Comparison of ENCODE assay signal across 15 mouse cellular contexts in the genomic region with DNA sequence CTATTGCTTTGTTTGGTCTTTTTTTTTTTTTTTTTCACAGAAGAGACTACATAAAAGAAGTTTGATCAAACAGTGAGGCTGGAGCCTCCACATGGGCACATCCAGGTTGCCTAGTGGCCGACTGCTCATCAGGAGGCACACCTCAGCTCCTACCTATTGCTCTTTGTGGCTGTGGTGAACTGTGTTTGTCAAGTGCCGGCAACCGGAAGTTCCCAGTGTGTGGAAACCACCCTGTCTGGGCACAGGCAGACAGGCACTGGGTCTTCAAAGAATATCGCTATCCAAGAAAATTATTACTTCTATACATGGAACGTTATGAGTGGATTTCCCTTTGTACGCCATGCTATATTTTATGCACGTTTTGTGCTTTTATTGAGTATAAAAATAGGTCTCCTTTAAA. TPM values are rescaled to one million over a fixed set of nuclear protein-coding genes. Genes with fewer than 3 reads are reported as not detected.
DNase-seq lines count a peak whose midpoint lies in the region; ATAC-seq and TF ChIP-seq lines count a peak whose summit lies in the region.
"Had no signal": no experiment of that assay in that cellular context is flagged by ENCODE, and none has a peak within 500 bp of the region (broad histone marks: within the 10 kb centered on the region; RNA-seq: fewer than 3 reads in every experiment).

No protein-coding gene starts in this region.

- no peak for ATAC-seq in embryonic facial prominence, embryonic 15.5 days (ENCODE audit: insufficient number of reproducible peaks, low FRiP score, low TSS enrichment, low read depth)
- no peak for ATAC-seq in hindbrain, embryonic 13.5 days (ENCODE audit: low FRiP score)
- ATAC-seq in midbrain, embryonic 12.5 days (ENCODE audit: low FRiP score, low read depth) = no peak
- no peak for ATAC-seq in erythroblast, adult 5-6 weeks (replicated peaks; ENCODE audit: low FRiP score, poor library complexity, severe bottlenecking)
- ATAC-seq: liver, embryonic 12.5 days; Patski had no signal

- TF ChIP-seq CTCF in brain, embryonic 14.5 days (IDR thresholded peaks at IDR 0.05; ENCODE audit: borderline replicate concordance, extremely low read depth, insufficient read depth, insufficient read length) = no peak

- peaks cover 22% of the 10 kb centered on the region for H3K4me1 ChIP-seq in embryonic facial prominence, embryonic 15.5 days
- peaks cover 41% of the 10 kb centered on the region for H3K4me1 ChIP-seq in hindbrain, embryonic 13.5 days (replicated peaks)
- H3K4me1 ChIP-seq in midbrain, embryonic 12.5 days = peaks cover 19% of the 10 kb centered on the region
- H3K4me1 ChIP-seq: liver, embryonic 12.5 days had no signal

- peak overlapping the region; percentile 79 for H3K4me2 ChIP-seq in embryonic facial prominence, embryonic 15.5 days (replicated peaks)
- H3K4me2 ChIP-seq in hindbrain, embryonic 13.5 days = peak overlapping the region; percentile 84
- peak overlapping the region; percentile 74 for H3K4me2 ChIP-seq in midbrain, embryonic 12.5 days (replicated peaks)
- H3K4me2 ChIP-seq: liver, embryonic 12.5 days had no signal

- no peaks in the 10 kb centered on the region for H3K36me3 ChIP-seq in embryonic facial prominence, embryonic 15.5 days
- H3K36me3 ChIP-seq in hindbrain, embryonic 13.5 days = peaks cover 16% of the 10 kb centered on the region
- H3K36me3 ChIP-seq in midbrain, embryonic 12.5 days = peaks cover 35% of the 10 kb centered on the region
- H3K36me3 ChIP-seq: liver, embryonic 12.5 days had no signal

- no peak for TF ChIP-seq POLR2A in brain, embryonic 14.5 days (IDR thresholded peaks at IDR 0.05; ENCODE audit: borderline replicate concordance, extremely low read depth, insufficient read depth, insufficient read length, poor library complexity, severe bottlenecking)

- H3K4me3 ChIP-seq in embryonic facial prominence, embryonic 15.5 days (replicated peaks) = no peak overlapping the region; the same call in 1 of the 2 replicates
- H3K4me3 ChIP-seq in hindbrain, embryonic 13.5 days = peak overlapping the region; percentile 100
- H3K4me3 ChIP-seq in midbrain, embryonic 12.5 days = peak overlapping the region; percentile 100
- H3K4me3 ChIP-seq: liver, embryonic 12.5 days had no signal

- peak; percentile 52 for DNase-seq in brain, embryonic 14.5 days (ENCODE audit: low read depth)
- DNase-seq in right cerebral cortex, postnatal 10 days (ENCODE audit: low spot score in 2 of 2) = no peak
- no peak for DNase-seq in spleen, postnatal 4 days (ENCODE audit: low spot score in 2 of 2)
- DNase-seq in lung, postnatal 10 days = no peak
- DNase-seq: adrenal gland, postnatal 10 days; cerebellum, adult 11 months; kidney, adult 2 months; thymus, postnatal 36 days had no signal

- H3K9me3 ChIP-seq in embryonic facial prominence, embryonic 15.5 days (replicated peaks) = no peaks in the 10 kb centered on the region
- no peaks in the 10 kb centered on the region for H3K9me3 ChIP-seq in hindbrain, embryonic 13.5 days
- H3K9me3 ChIP-seq in midbrain, embryonic 12.5 days = no peaks in the 10 kb centered on the region
- H3K9me3 ChIP-seq: liver, embryonic 12.5 days had no signal

- WGBS in embryonic facial prominence, embryonic 15.5 days = 42% methylated on average over 7 of the region's 7 CpGs
- 41% methylated on average over 7 of the region's 7 CpGs for WGBS in hindbrain, embryonic 13.5 days
- 58% methylated on average over 7 of the region's 7 CpGs for WGBS in midbrain, embryonic 12.5 days

- H3K27ac ChIP-seq in embryonic facial prominence, embryonic 15.5 days (replicated peaks) = no peak overlapping the region
- H3K27ac ChIP-seq in hindbrain, embryonic 13.5 days = peak overlapping the region; percentile 84
- H3K27ac ChIP-seq in midbrain, embryonic 12.5 days (replicated peaks) = peak overlapping the region; percentile 95; the same call in 1 of the 2 replicates
- H3K27ac ChIP-seq: liver, embryonic 12.5 days had no signal

- H3K9ac ChIP-seq in embryonic facial prominence, embryonic 15.5 days = no peak overlapping the region
- H3K9ac ChIP-seq in hindbrain, embryonic 13.5 days = peak overlapping the region; percentile 100
- H3K9ac ChIP-seq in midbrain, embryonic 12.5 days (replicated peaks) = peak overlapping the region; percentile 100
- H3K9ac ChIP-seq: liver, embryonic 12.5 days had no signal

- H3K27me3 ChIP-seq in embryonic facial prominence, embryonic 15.5 days = no peaks in the 10 kb centered on the region
- H3K27me3 ChIP-seq in hindbrain, embryonic 13.5 days = no peaks in the 10 kb centered on the region
- H3K27me3 ChIP-seq in midbrain, embryonic 12.5 days = no peaks in the 10 kb centered on the region
- H3K27me3 ChIP-seq: Patski had no signal

RNA-seq across cellular contexts. Expression of a gene that starts 6.0 kb away (rescaled TPM):
- polyA plus RNA-seq in brain, embryonic 14.5 days (2012; rRNA removed) = 238 and 273 TPM in 2 replicates
- 67.4 and 75.0 TPM in 2 replicates for polyA plus RNA-seq in embryonic facial prominence, embryonic 15.5 days (2015; fragmentation: Nextera tagmentation; extraction: Ambion mirVana)
- polyA plus RNA-seq in hindbrain, embryonic 13.5 days (2015; fragmentation: Nextera tagmentation; extraction: Ambion mirVana) = 574 and 588 TPM in 2 replicates
- 596 and 650 TPM in 2 replicates for polyA plus RNA-seq in midbrain, embryonic 12.5 days (2016; fragmentation: Nextera tagmentation; extraction: Ambion mirVana)
- not detected in 2 replicates for total RNA-seq in erythroblast, adult 5-6 weeks (2015; ENCODE audit: low replicate concordance)
- total RNA-seq in erythroblast, adult 5-6 weeks (2017; ENCODE audit: low replicate concordance) = 0.14 TPM in 1 of 2 replicates, not detected in the other
- total RNA-seq: megakaryocyte progenitor cell, adult 5-6 weeks had no signal
